Mouse (Mus musculus): Measurements from ENCODE around the gene Snrpe. TPM values are rescaled to one million over a fixed set of nuclear protein-coding genes. Genes with fewer than 3 reads are reported as not detected.

Snrpe gene
- polyA plus RNA-seq, 1 experiment from 2014 or later = 513 TPM

DNA sequence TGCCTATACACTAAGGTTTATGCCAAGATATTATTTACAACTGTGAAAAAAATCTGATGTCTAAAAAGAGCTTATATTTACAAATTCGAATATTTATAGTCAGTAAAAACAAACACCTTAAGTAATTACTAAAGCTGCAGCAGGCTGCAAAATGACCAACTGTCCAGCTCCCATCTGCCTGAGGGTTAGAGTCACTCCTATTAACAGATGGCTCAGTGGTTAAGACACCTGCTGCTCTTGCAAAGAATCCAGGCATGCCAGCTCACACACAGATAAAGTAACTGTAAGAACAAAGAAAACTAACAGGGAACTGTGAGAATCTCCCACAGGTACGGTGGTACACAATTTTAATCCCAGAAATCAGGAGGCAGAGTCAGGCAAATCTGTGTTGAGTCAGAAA lies 15.0 kb upstream of the Snrpe start:
- H3K36me3 ChIP-seq (ENCODE audit: control insufficient read depth, insufficient read depth, low read length) = peaks cover 38% of the 10 kb centered on the region
- H3K9me3 ChIP-seq (replicated peaks; ENCODE audit: control insufficient read depth, low read length) = no peaks in the 10 kb centered on the region
- no peaks in the 10 kb centered on the region for H3K27me3 ChIP-seq (ENCODE audit: control insufficient read depth, insufficient read depth, low read length)
- H3K4me3 ChIP-seq (replicated peaks; ENCODE audit: low read length) = no peak overlapping the region
- no peak overlapping the region for H3K9ac ChIP-seq (ENCODE audit: low read length)
- ATAC-seq (ENCODE audit: insufficient read depth, low FRiP score) = no peak
- H3K27ac ChIP-seq (ENCODE audit: low read length) = no peak overlapping the region
- no peaks in the 10 kb centered on the region for H3K4me1 ChIP-seq (ENCODE audit: control insufficient read depth, insufficient read depth, low read length)
- no peak overlapping the region for H3K4me2 ChIP-seq (ENCODE audit: low read depth, low read length)
- whole genome bisulfite sequencing = 72% methylated on average over 2 of the region's 2 CpGs

- no peak for ATAC-seq (ENCODE audit: insufficient read depth, low FRiP score)
- Histone ChIP-seq H3K27ac (ENCODE audit: low read length) (no peak overlapping the region), H3K9me3 (replicated peaks; ENCODE audit: control insufficient read depth, low read length) (no peaks in the 10 kb centered on the region), H3K4me2 (ENCODE audit: low read depth, low read length) (no peak overlapping the region), H3K36me3 (ENCODE audit: control insufficient read depth, insufficient read depth, low read length) (peaks cover 19% of the 10 kb centered on the region), H3K27me3 (ENCODE audit: control insufficient read depth, insufficient read depth, low read length) (no peaks in the 10 kb centered on the region), H3K9ac (ENCODE audit: low read length) (no peak overlapping the region), H3K4me1 (ENCODE audit: control insufficient read depth, insufficient read depth, low read length) (no peaks in the 10 kb centered on the region), H3K4me3 (replicated peaks; ENCODE audit: low read length) (no peak overlapping the region)
- whole genome bisulfite sequencing = 63% methylated on average over 8 of the region's 8 CpGs
These were observed 8.2 kb upstream of the Snrpe start for GRCm38 (mm10) chr1:133618311-133618710.

DNA sequence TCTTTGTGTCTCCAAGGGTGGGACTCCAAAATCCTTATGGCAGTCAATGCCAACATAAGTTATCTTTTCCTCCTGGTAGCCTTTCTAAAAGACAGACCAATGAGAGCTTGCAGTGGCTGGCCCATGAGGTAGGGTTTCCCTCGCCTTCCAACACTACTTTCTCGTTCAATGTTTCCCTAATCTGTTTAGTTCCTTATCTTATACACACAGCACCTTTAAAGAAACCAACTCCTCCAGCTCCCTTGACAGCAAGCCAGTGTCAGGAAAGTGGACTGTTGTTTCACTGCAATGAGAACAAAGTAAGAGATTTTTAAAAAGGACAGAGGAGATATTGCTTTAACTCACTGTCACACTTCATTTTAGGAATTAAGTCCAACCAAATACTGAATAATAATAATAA lies 7.8 kb upstream of the Snrpe start:
- Histone ChIP-seq H3K4me1 (ENCODE audit: control insufficient read depth, insufficient read depth, low read length) (no peaks in the 10 kb centered on the region), H3K4me2 (ENCODE audit: low read depth, low read length) (no peak overlapping the region), H3K4me3 (replicated peaks; ENCODE audit: low read length) (no peak overlapping the region), H3K9ac (ENCODE audit: low read length) (no peak overlapping the region), H3K27ac (ENCODE audit: low read length) (no peak overlapping the region), H3K36me3 (ENCODE audit: control insufficient read depth, insufficient read depth, low read length) (peaks cover 16% of the 10 kb centered on the region), H3K9me3 (replicated peaks; ENCODE audit: control insufficient read depth, low read length) (no peaks in the 10 kb centered on the region), H3K27me3 (ENCODE audit: control insufficient read depth, insufficient read depth, low read length) (no peaks in the 10 kb centered on the region)
- WGBS = 42% methylated on average over 2 of the region's 2 CpGs
- ATAC-seq (ENCODE audit: insufficient read depth, low FRiP score) = no peak

- Histone ChIP-seq H3K4me1 (ENCODE audit: control insufficient read depth, insufficient read depth, low read length) (0 out of 2 replicates have a peak, but pooled peaks cover 4% of the 10 kb centered on the region), H3K4me2 (ENCODE audit: low read depth, low read length) (no peak overlapping the region), H3K27ac (ENCODE audit: low read length) (no peak overlapping the region), H3K36me3 (ENCODE audit: control insufficient read depth, insufficient read depth, low read length) (peaks cover 5% of the 10 kb centered on the region; the same call in 1 of the 2 replicates), H3K27me3 (ENCODE audit: control insufficient read depth, insufficient read depth, low read length) (no peaks in the 10 kb centered on the region), H3K9ac (ENCODE audit: low read length) (no peak overlapping the region), H3K9me3 (replicated peaks; ENCODE audit: control insufficient read depth, low read length) (no peaks in the 10 kb centered on the region), H3K4me3 (replicated peaks; ENCODE audit: low read length) (no peak overlapping the region)
- 75% methylated on average over 3 of the region's 3 CpGs for WGBS
- ATAC-seq (ENCODE audit: insufficient read depth, low FRiP score) = no peak
These were observed 3.7 kb upstream of the Snrpe start for GRCm38 (mm10) chr1:133613817-133614216.

DNA sequence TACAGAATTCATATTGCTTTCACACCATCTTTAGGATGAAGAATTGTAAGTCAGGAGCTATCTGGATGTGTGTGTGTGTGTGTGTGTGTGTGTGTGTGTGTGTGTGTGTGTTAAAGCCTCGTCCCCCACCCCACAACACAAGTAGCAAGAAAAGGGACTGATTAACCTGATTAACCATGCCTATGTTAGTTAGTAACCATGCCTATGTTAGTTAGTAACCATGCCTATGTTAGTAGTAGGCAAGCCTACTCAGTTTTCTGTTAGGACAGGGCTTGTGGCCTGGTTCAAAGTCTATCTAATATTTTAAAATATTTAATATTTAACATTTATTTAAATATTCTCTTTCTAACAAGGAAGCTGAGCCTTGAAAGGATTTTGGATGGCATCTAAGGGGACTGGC lies 1.3 kb upstream of the Snrpe start:
- Histone ChIP-seq H3K4me3 (replicated peaks; ENCODE audit: low read length) (no peak overlapping the region), H3K9ac (ENCODE audit: low read length) (no peak overlapping the region), H3K36me3 (ENCODE audit: control insufficient read depth, insufficient read depth, low read length) (peaks cover 13% of the 10 kb centered on the region), H3K4me2 (ENCODE audit: low read depth, low read length) (no peak overlapping the region), H3K27ac (ENCODE audit: low read length) (no peak overlapping the region), H3K9me3 (replicated peaks; ENCODE audit: control insufficient read depth, low read length) (no peaks in the 10 kb centered on the region), H3K27me3 (ENCODE audit: control insufficient read depth, insufficient read depth, low read length) (no peaks in the 10 kb centered on the region), H3K4me1 (ENCODE audit: control insufficient read depth, insufficient read depth, low read length) (0 out of 2 replicates have a peak, but pooled peaks cover 4% of the 10 kb centered on the region)
- 71% methylated on average over 1 of the region's 1 CpGs for WGBS
- ATAC-seq (ENCODE audit: insufficient read depth, low FRiP score) = no peak

GRCm38 (mm10) chr1:133610601-133611000 lies 510 bp upstream of the Snrpe start:
- Histone ChIP-seq H3K4me2 (ENCODE audit: low read depth, low read length) (peak overlapping the region; percentile 33; the same call in 1 of the 2 replicates), H3K4me1 (ENCODE audit: control insufficient read depth, insufficient read depth, low read length) (0 out of 2 replicates have a peak, but pooled peaks cover 4% of the 10 kb centered on the region), H3K4me3 (replicated peaks; ENCODE audit: low read length) (peak overlapping the region; percentile 93; the same call in 1 of the 2 replicates), H3K27ac (ENCODE audit: low read length) (no peak overlapping the region), H3K9me3 (replicated peaks; ENCODE audit: control insufficient read depth, low read length) (no peaks in the 10 kb centered on the region), H3K9ac (ENCODE audit: low read length) (peak overlapping the region; percentile 54), H3K36me3 (ENCODE audit: control insufficient read depth, insufficient read depth, low read length) (peaks cover 12% of the 10 kb centered on the region), H3K27me3 (ENCODE audit: control insufficient read depth, insufficient read depth, low read length) (no peaks in the 10 kb centered on the region)
- 52% methylated on average over 6 of the region's 6 CpGs for WGBS
- 0 out of 2 replicates have a peak, but pooled peaks have one; percentile 3 for ATAC-seq (ENCODE audit: insufficient read depth, low FRiP score)

- Histone ChIP-seq H3K9ac (ENCODE audit: low read length) (no peak overlapping the region), H3K4me2 (ENCODE audit: low read depth, low read length) (no peak overlapping the region), H3K4me1 (ENCODE audit: control insufficient read depth, insufficient read depth, low read length) (no peaks in the 10 kb centered on the region), H3K27me3 (ENCODE audit: control insufficient read depth, insufficient read depth, low read length) (no peaks in the 10 kb centered on the region), H3K4me3 (replicated peaks; ENCODE audit: low read length) (no peak overlapping the region), H3K36me3 (ENCODE audit: control insufficient read depth, insufficient read depth, low read length) (peaks cover 31% of the 10 kb centered on the region), H3K27ac (ENCODE audit: low read length) (no peak overlapping the region), H3K9me3 (replicated peaks; ENCODE audit: control insufficient read depth, low read length) (no peaks in the 10 kb centered on the region)
- ATAC-seq (ENCODE audit: insufficient read depth, low FRiP score) = no peak
- WGBS = 91% methylated on average over 4 of the region's 4 CpGs
These were observed 6.9 kb downstream of the Snrpe start for GRCm38 (mm10) chr1:133603174-133603573.

- WGBS = 12% methylated on average over 4 of the region's 4 CpGs
- H3K27ac ChIP-seq (ENCODE audit: low read length) = no peak overlapping the region
- H3K9me3 ChIP-seq (replicated peaks; ENCODE audit: control insufficient read depth, low read length) = no peaks in the 10 kb centered on the region
- peak; percentile 40; the same call in 1 of the 2 replicates for ATAC-seq (ENCODE audit: insufficient read depth, low FRiP score)
- no peak overlapping the region for H3K9ac ChIP-seq (ENCODE audit: low read length)
- H3K4me3 ChIP-seq (replicated peaks; ENCODE audit: low read length) = no peak overlapping the region
- H3K4me2 ChIP-seq (ENCODE audit: low read depth, low read length) = no peak overlapping the region
- H3K27me3 ChIP-seq (ENCODE audit: control insufficient read depth, insufficient read depth, low read length) = no peaks in the 10 kb centered on the region
- peaks cover 8% of the 10 kb centered on the region; the same call in 1 of the 2 replicates for H3K4me1 ChIP-seq (ENCODE audit: control insufficient read depth, insufficient read depth, low read length)
- no peaks in the 10 kb centered on the region for H3K36me3 ChIP-seq (ENCODE audit: control insufficient read depth, insufficient read depth, low read length)
These were observed 13.6 kb downstream of the Snrpe start for GRCm38 (mm10) chr1:133596298-133597007.

DNA sequence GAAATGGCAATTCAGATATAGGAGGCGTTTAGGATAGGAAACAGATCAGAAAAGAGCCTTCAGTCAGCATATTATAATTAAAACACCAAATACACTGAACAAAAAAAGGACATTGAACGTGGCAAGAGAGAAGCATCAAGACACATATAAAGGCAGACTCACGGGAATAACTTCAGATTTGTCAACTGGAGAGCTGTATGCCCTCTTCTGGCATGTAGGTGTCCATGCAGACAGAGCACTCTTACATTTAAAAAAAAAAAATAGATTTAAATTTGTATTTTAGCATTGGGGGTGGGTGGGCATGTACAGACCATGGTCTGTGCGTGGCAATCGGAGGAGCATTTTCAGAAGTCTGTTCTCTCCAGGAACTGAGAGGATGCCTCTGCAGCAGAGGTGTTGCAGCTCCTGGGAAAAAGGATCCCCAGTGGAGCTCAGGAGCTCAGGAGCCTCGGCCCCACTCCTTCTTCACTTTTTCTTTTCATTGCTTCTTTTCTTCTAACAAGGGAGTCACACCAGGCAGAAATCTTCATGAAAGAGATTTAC lies 24.0 kb downstream of the Snrpe start:
- H3K4me1 ChIP-seq (ENCODE audit: control insufficient read depth, insufficient read depth, low read length) = no peaks in the 10 kb centered on the region
- no peak for ATAC-seq (ENCODE audit: insufficient read depth, low FRiP score)
- 73% methylated on average over 6 of the region's 6 CpGs for WGBS

More for the DNA sequence above, 24.0 kb downstream of the Snrpe start:
- Histone ChIP-seq H3K4me3 (replicated peaks; ENCODE audit: low read length) (no peak overlapping the region), H3K9ac (ENCODE audit: low read length) (no peak overlapping the region), H3K27me3 (ENCODE audit: control insufficient read depth, insufficient read depth, low read length) (no peaks in the 10 kb centered on the region), H3K9me3 (replicated peaks; ENCODE audit: control insufficient read depth, low read length) (no peaks in the 10 kb centered on the region), H3K36me3 (ENCODE audit: control insufficient read depth, insufficient read depth, low read length) (no peaks in the 10 kb centered on the region), H3K27ac (ENCODE audit: low read length) (no peak overlapping the region), H3K4me2 (ENCODE audit: low read depth, low read length) (no peak overlapping the region)
